Mouse (Mus musculus) frontal cortex, postnatal 25 days (tissue): ENCODE results near the gene B3gnt6.

ENCODE experiments used
- DNase-seq, 2 experiments: peaks; one replicate each; pipeline ENCODE4 v3.0.0; 2022; ENCODE audit warnings: low spot score in 2 of 2

The B3gnt6 gene

GRCm38 (mm10) chr7:98177071-98177485 lies 22.2 kb downstream of the B3gnt6 start:
- no peak for DNase-seq

DNA sequence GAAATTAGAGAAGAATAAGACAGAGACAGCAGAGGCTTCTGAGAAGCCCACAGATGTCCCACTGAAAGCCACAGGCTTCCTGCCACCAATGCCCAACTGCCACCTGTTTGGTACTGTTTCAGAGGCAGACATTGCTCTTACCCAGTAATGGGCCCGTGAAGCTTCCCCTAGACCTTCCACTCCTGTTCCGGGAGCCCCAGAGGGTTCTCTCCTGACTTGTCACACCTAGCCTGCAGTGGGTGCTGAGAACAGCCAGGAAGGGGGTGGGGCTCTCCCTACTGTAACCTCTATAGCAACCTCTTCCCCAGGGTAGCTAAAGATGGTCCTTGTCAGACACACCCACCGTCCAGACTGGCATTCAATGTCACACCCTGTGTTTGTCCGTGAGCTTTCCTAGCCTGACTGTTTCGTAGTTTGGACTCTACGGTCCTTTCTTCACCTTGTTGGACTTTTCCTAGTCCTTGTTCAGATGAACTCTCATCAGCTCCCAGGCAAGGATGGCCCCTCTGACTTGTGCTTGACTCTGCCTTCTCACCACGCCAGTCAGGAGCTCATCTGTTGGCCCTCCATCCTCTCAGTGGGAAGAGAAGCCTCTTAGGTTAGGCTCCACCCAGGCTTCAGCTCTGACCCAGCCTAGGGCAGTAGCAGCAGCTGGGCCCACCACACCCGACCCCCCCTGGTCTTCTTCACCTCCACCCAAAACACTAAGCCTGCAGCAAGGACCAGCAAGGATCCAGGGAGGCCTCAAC lies 22.8 kb downstream of the B3gnt6 start:
- DNase-seq: no peak

DNA sequence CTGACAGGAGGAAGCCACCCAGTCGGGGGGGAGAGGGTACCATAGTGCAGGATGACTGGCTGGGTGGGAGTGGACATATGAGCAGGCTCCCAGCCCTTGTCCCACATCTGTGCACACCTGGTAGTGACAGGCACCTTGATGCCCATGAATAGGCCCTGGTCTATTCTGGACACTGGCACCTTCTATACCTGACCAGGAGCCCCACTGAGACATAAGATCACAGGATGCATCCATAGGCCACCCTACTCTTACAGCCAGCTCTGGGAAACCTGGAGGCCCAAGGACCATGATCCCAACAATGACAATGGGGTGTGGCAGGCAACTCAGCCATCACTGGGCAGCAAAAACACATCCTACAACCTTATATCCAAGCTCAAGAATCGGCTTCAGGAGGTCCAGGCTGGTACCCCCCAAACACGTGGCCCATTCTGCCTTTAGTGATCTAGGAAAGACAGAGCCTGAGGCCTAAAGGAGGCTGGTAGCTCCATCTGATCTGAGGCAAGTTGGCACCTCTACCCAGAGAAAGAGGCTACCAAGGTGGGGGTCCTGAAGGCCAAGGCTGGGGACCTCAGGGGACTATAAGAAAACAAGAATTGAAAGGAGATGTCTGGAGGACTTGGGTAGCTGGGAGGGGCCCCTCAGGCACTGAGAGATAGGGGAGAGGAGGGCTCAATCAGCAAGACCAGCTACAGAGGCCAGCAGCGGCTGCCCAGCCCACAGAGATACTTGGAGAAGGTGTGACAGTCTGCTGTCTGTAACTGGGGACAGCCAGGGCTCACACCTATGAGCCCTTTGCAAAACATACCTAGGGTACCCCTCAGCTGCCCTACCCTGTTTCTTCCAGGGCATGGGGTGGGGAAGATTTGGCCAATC lies 24.2 kb downstream of the B3gnt6 start:
- DNase-seq: no peak

GRCm38 (mm10) chr7:98173408-98173807 lies 25.9 kb downstream of the B3gnt6 start:
- no peak for DNase-seq

DNA sequence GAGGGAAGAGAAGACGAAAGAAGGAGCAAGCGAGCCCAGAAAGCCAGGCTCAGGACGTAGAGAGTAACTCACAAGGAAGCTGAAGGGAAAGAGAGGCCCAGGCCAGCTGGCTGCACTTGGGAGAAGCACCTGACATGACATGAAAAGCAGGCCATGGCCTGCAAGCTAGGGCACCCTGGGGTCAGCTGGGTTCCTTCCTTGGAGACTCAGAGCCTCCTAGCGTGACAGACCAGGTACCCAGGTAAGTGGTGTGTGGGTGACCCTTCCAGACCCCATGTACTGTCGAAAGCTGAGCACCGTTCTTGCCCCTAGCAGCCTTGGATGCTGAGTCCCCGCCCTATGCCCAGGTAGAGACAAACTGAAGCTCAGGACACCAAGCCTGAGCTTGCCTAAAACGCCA lies 26.6 kb downstream of the B3gnt6 start:
- DNase-seq: no peak

DNA sequence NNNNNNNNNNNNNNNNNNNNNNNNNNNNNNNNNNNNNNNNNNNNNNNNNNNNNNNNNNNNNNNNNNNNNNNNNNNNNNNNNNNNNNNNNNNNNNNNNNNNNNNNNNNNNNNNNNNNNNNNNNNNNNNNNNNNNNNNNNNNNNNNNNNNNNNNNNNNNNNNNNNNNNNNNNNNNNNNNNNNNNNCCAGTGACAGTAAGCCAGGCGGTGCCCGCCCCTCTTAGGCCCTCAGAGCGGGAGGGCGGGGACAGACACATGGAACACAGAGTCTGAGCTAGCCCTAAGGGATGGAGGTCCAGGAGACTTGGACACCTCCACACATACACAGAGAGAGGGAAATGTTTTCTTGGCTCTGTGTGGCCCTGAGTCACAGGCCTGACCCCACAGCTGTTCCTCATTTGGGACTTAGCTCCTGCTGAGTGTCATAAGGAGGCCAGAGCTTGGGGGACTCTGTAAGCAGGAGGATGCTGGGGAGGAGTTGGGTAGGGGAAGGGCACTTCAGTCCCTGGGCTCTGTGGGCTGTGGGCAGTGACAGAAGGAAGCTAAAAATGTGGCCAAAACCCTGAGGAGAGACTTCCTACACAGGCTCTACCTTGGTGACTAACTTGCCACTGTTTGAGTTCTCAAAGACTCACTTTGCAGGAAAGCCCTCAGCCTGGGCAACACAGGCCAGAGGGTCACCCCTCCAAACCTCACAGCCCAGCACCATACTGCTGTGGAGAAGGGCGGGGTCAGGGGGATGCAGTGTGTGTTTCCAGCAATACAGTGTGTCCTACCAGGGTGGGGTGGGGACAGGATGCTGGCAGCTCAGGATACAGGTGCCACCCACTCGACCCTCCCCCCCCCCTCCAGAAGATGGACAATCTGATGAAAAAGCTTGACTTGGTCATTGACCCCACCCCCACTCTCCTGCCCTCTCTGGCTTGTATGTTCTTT lies 27.9 kb downstream of the B3gnt6 start:
- no peak for DNase-seq

GRCm38 (mm10) chr7:98164999-98165528 lies 34.2 kb downstream of the B3gnt6 start:
- no peak for DNase-seq

DNA sequence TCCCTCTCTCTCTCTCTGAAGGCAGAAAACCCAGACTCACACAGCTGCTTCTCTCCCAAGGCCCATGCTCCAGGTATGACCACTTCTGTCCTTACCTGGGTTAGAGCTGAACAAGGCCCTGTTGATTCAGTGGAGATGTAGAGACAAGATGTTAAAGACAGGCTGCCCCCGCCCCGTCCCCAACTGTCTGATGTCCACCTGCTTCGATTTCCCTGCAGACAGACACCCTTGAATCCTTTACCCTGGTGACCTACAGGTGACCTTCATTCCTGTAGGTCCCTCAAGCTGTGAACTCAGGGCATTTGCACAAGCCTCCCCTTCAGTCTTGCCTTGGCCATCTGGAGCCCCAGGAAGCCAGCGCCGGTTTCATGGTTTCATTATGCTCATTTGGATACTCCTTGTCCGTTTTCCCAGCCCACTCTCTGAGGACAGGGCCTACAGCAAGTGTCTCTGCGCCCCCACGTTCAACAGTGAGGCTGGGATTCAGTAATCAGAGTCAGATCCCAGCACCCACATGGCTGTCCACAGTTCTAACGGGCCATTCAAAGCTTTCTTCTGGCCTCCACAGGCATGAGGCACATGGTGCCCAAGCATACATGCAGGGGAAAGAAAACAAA lies 34.8 kb downstream of the B3gnt6 start:
- no peak for DNase-seq

DNA sequence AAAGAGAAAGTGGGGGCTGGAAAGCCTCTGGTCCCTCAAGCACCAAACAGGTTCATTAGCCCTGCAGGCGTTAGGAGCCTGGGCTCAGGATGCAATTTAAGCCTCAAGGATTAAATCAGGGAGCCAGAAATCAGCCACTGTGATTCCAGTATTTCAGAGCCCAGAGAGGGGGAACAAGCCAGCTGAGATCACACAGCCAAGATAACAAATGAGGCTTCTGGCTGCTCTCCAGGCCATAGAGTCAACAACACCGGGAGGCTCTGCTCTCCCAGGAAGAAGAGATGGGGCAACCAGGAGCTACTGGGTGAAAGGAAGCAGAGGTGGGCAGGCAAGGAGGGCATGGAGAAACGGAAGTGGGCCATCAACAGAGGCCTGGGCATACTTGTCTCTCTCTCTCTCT lies 35.6 kb downstream of the B3gnt6 start:
- no peak for DNase-seq

GRCm38 (mm10) chr7:98162239-98162638 lies 37.0 kb downstream of the B3gnt6 start:
- no peak for DNase-seq

GRCm38 (mm10) chr7:98160041-98160740 lies 39.1 kb downstream of the B3gnt6 start:
- no peak for DNase-seq

DNA sequence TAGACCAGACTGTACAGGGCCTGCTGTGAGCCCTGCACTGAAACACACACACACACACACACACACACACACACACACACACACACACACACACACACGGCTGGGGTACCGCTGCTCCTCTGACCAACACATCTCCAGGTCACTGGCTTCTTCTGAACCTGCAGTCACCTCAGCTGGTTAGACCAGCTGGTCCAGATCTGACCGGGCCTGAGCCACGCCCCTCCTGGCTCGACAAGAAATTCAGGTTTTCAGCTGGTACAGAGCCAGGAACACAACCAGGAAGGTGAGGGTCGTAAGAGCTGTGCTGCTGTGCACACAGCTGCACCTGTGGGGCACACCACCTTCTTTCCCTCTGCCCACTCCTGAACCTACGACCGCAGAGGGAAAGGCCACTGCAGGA lies 40.8 kb downstream of the B3gnt6 start:
- DNase-seq: no peak

- no peak for DNase-seq
Measured at GRCm38 (mm10) chr7:98157636-98158332, 41.5 kb downstream of the B3gnt6 start.

GRCm38 (mm10) chr7:98156280-98156665 lies 43.0 kb downstream of the B3gnt6 start:
- DNase-seq: no peak

DNA sequence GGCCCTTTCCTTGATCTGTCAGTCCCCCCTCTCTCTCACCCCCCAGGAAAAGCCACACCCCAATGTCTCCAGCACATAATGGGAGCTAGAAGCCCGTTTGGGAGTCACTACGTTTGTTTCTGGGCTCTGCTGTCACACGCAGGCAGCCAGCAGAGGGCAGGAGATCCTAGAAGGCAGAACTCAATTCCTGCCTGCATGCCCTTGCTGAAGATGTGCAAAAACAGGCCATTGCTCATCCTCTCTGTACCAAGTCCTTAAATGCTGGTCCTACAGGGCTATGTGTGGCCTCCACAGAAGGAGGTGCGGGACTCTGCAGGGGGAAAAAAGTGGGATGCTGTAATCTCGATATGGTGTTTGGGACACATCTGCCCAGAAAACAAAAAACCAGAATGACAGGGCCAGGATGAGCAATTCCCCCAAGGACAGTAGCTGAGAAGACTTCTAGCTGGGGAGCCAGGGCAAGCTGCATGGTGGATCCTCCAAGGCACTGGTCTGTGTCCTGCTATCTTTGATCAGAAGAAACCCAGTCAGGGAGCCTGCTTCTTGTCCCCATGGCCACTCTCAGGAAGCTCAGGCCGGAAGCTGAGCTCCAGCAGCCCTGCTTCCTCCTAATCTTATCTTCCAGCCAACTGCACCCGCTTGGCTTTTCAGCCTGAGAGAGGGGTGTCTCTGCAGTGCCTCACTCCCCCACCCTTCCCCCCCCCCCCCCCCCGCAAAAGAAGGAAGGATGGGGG lies 43.6 kb downstream of the B3gnt6 start:
- DNase-seq: peak; percentile 47 to 51

DNA sequence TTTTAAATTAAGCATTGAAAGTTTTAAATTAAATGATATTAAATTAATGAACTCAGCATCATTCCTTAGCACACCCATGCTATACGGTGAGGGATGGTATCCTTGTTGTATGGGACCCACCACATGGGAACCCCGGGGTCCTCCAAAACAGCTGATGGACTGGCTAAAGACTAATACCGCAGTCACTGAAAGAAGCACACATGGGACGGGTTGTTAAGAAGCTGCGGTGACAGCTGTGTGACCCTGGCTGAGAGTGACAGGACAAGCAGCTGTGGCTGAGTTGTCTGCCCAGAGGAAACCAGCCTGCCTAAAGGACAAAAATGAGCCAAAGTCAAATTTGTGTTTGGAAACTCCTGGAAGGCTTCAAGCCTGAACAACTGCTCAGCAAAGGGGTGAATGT lies 45.4 kb downstream of the B3gnt6 start:
- DNase-seq: no peak

DNA sequence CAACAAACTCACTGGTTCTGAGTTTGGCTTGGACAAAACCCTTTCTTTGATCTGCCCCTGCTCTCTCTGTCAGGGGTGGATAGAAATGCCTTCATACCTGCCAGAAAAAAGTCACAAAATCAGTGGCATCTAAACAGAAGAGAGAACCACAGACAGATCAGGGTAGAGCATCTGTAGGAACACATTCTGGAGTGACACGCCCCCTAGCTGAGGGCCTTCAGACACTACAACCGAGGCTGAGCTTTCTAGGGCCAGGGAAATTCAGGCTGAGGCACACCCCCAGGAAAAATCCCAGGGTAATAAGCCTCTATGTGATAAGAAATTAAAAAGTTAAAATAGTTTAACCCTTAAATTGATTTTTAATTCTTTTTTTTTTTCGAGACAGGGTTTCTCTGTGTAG lies 45.9 kb downstream of the B3gnt6 start:
- no peak for DNase-seq

DNA sequence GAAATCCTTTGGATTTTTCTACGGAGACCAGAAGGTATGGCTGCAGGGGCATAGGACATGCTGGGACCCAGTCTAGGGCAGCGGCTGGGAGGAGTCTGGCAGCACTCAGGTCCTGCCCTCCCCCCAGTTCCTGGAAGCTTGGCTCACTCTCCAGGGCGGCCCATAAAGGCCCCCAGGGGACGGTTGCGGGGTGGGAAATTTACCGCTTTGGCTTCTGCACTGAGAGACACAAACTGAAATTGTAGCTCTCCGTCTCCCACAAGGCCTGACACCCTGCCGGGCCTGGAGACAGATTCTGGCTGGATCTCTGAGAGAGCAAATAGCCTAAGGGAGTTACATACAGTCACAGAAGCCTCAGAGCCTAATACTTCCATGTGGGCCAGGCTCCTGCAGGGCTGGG lies 46.9 kb downstream of the B3gnt6 start:
- no peak for DNase-seq

GRCm38 (mm10) chr7:98150525-98150924 lies 48.8 kb downstream of the B3gnt6 start:
- no peak for DNase-seq
